Mouse (Mus musculus) stomach, embryonic 14.5 days (tissue): ENCODE results near the gene Gpr65. TPM values are rescaled to one million over a fixed set of nuclear protein-coding genes. Genes with fewer than 3 reads are reported as not detected.

Source experiments
- ATAC-seq: fragments of 200-750 bp; cut with Nextera tagmentation; 2 replicates; pipeline ENCODE4 v1.8.0; 2017; ENCODE audit warnings: low read depth, moderate TSS enrichment; ENCODE audit not compliant: insufficient number of reproducible peaks, insufficient read depth, low FRiP score
- H3K27ac ChIP-seq: fragments of 300-500 bp; sonication (generic); 2 replicates; pipeline ENCODE4 v1.5.1; 2014; ENCODE audit warnings: mild to moderate bottlenecking, low read length, moderate library complexity, mixed read lengths
- H3K27me3 ChIP-seq: fragments of 300-500 bp; sonication (generic); 2 replicates; pipeline ENCODE4 v1.6.1; 2014; ENCODE audit warnings: low read length, control low read depth, mixed read lengths; ENCODE audit not compliant: control insufficient read depth, insufficient read depth
- H3K36me3 ChIP-seq: fragments of 300-500 bp; sonication (generic); 2 replicates; pipeline ENCODE4 v1.6.1; 2014; ENCODE audit warnings: mild to moderate bottlenecking, control low read depth, low read length, moderate library complexity, mixed read lengths; ENCODE audit not compliant: control insufficient read depth, insufficient read depth
- H3K4me1 ChIP-seq: fragments of 300-500 bp; sonication (generic); 2 replicates; pipeline ENCODE4 v1.6.1; 2014; ENCODE audit warnings: low read length, control low read depth, mixed read lengths; ENCODE audit not compliant: control insufficient read depth, insufficient read depth
- H3K4me2 ChIP-seq: fragments of 300-500 bp; sonication (generic); replicated peaks from 2 replicates; pipeline ENCODE4 v1.6.1; 2014; ENCODE audit warnings: low read depth, low read length, control low read depth
- H3K4me3 ChIP-seq: fragments of 300-500 bp; sonication (generic); 2 replicates; pipeline ENCODE4 v1.5.1; 2014; ENCODE audit warnings: low read depth, low read length, control low read depth
- H3K9ac ChIP-seq: fragments of 300-500 bp; sonication (generic); replicated peaks from 2 replicates; pipeline ENCODE4 v1.6.1; 2014; ENCODE audit warnings: low read depth, mild to moderate bottlenecking, control low read depth, low read length, moderate library complexity, mixed read lengths
- H3K9me3 ChIP-seq: fragments of 300-500 bp; sonication (generic); 2 replicates; pipeline ENCODE4 v1.6.1; 2016; ENCODE audit warnings: low read depth, low read length, control low read depth; ENCODE audit not compliant: control insufficient read depth
- WGBS: fragments of 180-500 bp; shearing (Covaris S2); extraction: QIAGEN DNeasy Blood & Tissue Kit; methylation state at CpG from one replicate; pipeline ENCODE4 v1.1.7; 2014; 5-methylcytosine and 5-hydroxymethylcytosine counted together
- polyA plus RNA-seq: library from polyadenylated mRNA; unstranded; fragments of >200 nt; fragmentation: Nextera tagmentation; extraction: Ambion mirVana; gene quantifications from 2 replicates; pipeline ENCODE4 v1.2.1, GENCODE M21; 2014

Gpr65 gene
- polyA plus RNA-seq, 1 experiment from 2014 or later: 2.0 TPM

DNA sequence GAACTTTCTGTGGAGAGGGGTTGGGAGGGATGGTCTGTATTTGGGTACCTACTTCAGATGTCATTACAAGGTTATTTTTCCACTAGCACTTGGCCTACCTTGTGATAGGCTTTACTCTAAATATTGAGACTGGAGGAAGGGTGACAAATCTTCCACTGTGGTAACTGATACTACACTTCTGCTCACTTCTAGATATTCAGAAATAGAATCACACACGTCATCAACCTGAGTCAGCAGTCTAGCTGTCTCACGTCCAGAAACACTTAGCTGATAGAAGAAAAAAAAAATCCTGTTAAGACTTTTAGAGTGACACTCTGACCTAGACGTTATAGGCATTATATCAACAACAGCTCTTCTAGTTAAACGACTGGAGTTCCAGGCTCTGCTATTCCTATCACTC, 23.8 kb downstream of the Gpr65 start:
- Histone ChIP-seq H3K9ac (no peak overlapping the region), H3K27me3 (no peaks in the 10 kb centered on the region), H3K4me3 (no peak overlapping the region), H3K9me3 (no peaks in the 10 kb centered on the region), H3K4me2 (no peak overlapping the region), H3K36me3 (no peaks in the 10 kb centered on the region), H3K4me1 (no peaks in the 10 kb centered on the region), H3K27ac (no peak overlapping the region)
- WGBS: 42% methylated on average over 4 of the region's 4 CpGs
- ATAC-seq: no peak

DNA sequence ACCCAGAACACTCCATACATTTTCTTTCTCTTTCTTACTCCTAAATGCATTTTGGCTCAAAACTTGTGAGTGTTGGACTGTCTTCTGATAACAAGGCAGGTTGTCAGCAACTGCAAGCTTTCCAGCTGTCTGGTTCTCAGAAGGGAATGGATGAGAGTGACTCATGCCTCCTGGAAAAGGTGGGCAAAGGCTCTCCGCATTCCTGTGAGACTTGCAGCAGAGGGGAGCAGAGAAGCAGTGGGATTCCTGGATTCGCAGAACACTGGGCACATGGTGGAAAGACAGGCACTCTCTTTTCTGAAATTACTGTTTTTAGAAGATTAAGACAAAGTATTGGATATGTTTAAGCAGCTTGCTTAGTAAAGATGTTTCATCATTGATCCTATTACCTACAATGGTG, 25.8 kb downstream of the Gpr65 start:
- ATAC-seq: no peak
- no peak overlapping the region for H3K4me2 ChIP-seq
- H3K27ac ChIP-seq: no peak overlapping the region
- no peaks in the 10 kb centered on the region for H3K36me3 ChIP-seq
- H3K4me3 ChIP-seq: no peak overlapping the region
- WGBS: 66% methylated on average over 2 of the region's 2 CpGs
- no peaks in the 10 kb centered on the region for H3K27me3 ChIP-seq
- H3K4me1 ChIP-seq: no peaks in the 10 kb centered on the region
- H3K9me3 ChIP-seq: no peaks in the 10 kb centered on the region
- H3K9ac ChIP-seq: no peak overlapping the region

DNA sequence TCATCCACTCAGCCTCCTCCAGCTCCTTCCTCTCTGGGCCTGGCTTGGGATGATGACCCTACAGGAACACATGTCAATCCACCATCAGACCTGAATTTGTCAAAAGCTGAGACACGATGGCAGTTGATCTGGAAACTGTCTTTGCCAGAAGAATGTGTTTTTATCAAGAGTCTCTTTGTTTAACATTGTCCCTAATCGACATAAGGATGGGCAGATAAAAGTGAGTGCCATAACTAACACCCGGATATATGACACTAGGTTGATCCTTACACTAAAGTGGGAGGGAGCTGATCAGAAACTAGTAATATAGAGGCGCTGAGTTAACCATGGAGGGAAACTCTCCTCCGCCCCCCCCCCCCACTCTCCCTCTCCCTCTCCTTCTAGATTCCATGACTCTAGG, 33.5 kb downstream of the Gpr65 start:
- no peak for ATAC-seq
- no peak overlapping the region for H3K4me2 ChIP-seq
- H3K4me3 ChIP-seq: no peak overlapping the region
- no peaks in the 10 kb centered on the region for H3K4me1 ChIP-seq
- H3K9ac ChIP-seq: no peak overlapping the region
- 75% methylated on average over 5 of the region's 5 CpGs for WGBS
- no peaks in the 10 kb centered on the region for H3K9me3 ChIP-seq
- H3K36me3 ChIP-seq: no peaks in the 10 kb centered on the region
- no peaks in the 10 kb centered on the region for H3K27me3 ChIP-seq
- no peak overlapping the region for H3K27ac ChIP-seq

DNA sequence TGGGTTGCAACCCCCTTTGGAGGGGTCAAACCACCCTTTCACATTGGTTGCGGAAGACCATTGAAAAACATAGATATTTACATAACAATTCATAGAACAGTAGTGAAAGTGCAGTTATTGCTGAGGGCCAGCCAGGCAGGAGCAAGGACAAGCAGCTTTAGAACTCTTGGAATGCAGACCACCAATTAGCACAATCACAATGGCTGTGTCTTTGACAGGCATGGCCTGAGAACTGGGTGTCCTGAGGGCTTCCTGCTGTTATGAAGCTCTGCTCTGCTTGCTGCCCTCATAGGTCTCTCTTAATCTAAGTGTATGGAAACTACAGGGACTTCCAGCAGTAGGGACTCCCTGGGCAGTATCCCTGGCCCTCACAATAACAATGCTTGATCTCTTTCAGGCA, 34.6 kb downstream of the Gpr65 start:
- H3K4me3 ChIP-seq: no peak overlapping the region
- H3K4me1 ChIP-seq: no peaks in the 10 kb centered on the region
- 91% methylated on average over 1 of the region's 1 CpGs for WGBS
- no peak overlapping the region for H3K4me2 ChIP-seq
- no peak for ATAC-seq
- no peaks in the 10 kb centered on the region for H3K36me3 ChIP-seq
- H3K9ac ChIP-seq: no peak overlapping the region
- H3K27me3 ChIP-seq: no peaks in the 10 kb centered on the region
- H3K27ac ChIP-seq: no peak overlapping the region
- H3K9me3 ChIP-seq: no peaks in the 10 kb centered on the region

DNA sequence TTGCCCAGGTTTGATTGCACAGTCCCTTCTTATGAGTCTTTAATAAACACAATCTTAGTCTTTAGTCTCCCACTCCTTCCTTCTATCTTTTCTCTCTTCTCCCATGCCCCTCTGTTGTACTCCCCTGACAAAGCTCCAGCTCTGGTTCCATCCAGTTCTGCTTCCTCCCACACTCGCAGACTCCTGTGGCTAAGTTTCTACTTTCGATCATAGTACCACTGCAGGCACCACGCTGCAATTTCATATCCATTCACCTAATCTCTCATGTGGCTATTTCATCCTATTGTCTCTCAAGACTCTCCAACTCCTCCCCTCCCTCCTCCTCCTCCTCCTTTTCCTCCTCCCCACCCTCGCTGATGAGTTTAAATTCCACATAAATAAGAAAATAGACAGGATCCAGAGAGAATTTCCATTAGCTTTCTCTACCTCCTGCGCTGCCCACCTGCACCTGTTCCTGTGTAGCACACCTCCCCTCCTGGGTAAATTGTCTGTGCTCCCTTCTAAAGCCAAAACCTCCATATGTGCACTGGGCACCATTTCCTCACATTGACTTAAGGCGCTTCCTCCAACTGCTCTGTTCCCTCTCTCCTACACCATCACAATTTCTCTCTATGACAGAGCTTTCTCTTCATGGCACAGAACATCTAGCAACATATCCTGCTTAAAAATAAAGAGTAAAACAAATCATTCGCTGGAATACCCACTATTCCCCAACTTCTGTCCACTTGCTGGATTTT, 38.9 kb downstream of the Gpr65 start:
- WGBS: 89% methylated on average over 7 of the region's 7 CpGs
- Histone ChIP-seq H3K36me3 (no peaks in the 10 kb centered on the region), H3K27ac (no peak overlapping the region), H3K4me2 (no peak overlapping the region), H3K4me1 (no peaks in the 10 kb centered on the region), H3K9me3 (no peaks in the 10 kb centered on the region), H3K4me3 (no peak overlapping the region), H3K27me3 (no peaks in the 10 kb centered on the region), H3K9ac (no peak overlapping the region)
- no peak for ATAC-seq

DNA sequence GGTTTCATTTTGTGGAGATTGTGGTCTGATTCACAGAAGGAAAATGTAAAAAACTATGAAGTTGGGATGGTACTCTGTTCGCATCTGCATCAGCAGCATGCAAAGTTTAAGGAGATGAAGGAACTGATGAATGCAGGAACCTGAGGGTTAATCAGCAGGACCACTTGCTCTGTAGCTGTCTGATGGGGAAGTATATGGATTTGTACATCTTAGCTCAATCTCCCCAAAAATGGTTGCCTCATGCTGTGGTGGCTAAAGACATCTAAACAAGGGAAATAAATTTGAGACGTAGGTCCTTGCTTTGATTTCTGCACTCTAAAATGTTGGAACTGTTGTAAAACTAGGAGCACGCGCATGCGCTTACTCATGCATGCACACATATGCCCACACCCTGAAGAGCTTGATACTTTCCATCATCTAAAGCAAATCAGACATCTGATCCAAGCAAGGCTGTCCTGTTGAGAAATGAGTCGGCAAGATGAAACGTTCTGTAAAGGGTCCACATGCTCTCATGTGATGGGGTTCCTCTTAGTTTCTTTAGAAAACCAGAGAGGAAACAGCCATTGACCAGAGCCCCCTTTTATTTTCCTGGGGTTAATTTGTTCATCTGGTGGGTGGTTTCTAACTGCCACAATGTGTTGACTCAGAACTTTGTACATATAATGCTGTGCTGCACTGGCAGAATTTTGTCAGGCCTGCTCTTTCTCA, 43.1 kb downstream of the Gpr65 start:
- no peak overlapping the region for H3K9ac ChIP-seq
- no peak overlapping the region for H3K4me3 ChIP-seq
- H3K9me3 ChIP-seq: no peaks in the 10 kb centered on the region
- no peaks in the 10 kb centered on the region for H3K27me3 ChIP-seq
- ATAC-seq: no peak
- 81% methylated on average over 7 of the region's 7 CpGs for WGBS
- H3K4me1 ChIP-seq: no peaks in the 10 kb centered on the region
- H3K27ac ChIP-seq: no peak overlapping the region
- H3K4me2 ChIP-seq: no peak overlapping the region
- no peaks in the 10 kb centered on the region for H3K36me3 ChIP-seq

DNA sequence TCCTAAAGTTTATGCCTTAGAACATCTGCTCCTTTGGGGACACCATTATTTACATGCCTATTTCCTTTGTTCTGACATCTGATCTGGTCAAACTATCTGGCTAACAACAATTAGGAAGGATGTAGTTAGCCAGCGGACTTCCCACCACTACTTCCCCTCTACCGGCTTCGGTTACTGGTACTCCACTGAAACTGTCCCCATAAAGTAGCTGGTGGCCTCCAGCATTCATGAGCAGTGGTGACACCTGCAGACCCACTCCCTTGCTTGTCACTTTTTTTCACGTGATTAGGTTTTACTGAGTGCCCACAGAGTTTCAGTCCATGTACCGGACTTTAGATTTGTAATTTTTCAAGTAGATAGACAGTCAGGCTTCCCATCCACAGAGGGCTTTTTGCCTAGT, 47.5 kb downstream of the Gpr65 start:
- Histone ChIP-seq H3K36me3 (no peaks in the 10 kb centered on the region), H3K4me3 (no peak overlapping the region), H3K4me1 (no peaks in the 10 kb centered on the region), H3K4me2 (no peak overlapping the region), H3K27ac (no peak overlapping the region), H3K27me3 (no peaks in the 10 kb centered on the region), H3K9ac (no peak overlapping the region), H3K9me3 (no peaks in the 10 kb centered on the region)
- no peak for ATAC-seq
- 78% methylated on average over 5 of the region's 5 CpGs for WGBS

DNA sequence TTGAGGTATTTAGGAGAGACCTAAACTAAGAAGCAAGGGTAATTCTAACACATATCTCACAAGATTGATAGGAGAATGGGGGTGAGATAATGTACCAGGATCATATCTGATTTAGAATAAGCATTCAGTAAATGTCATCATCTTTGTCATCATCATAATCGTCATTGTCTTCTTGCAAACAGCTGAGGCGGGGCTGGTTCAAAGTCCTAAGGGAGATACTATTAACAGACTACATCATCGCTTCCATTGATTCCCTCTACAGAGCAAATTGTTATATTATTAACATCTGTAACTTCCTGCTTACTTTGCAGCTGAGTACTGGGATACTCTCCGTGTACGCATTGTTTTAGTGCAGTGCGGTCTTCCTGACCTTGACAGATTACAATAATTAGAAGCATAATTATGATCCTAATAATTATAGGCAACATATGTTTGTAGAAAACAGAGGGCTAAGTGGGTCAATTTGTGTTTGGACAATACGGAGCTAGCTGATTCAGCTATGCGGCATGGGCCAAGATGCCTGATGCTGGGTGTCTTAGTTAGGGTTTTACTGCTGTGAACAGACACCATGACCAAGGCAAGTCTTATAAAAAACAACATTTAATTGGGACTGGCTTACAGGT, 49.4 kb downstream of the Gpr65 start:
- Histone ChIP-seq H3K9me3 (no peaks in the 10 kb centered on the region), H3K27ac (no peak overlapping the region), H3K4me2 (no peak overlapping the region), H3K4me1 (no peaks in the 10 kb centered on the region), H3K36me3 (no peaks in the 10 kb centered on the region), H3K9ac (no peak overlapping the region), H3K4me3 (no peak overlapping the region), H3K27me3 (no peaks in the 10 kb centered on the region)
- no peak for ATAC-seq
- 85% methylated on average over 8 of the region's 8 CpGs for WGBS
